Mouse (Mus musculus) lung, adult 2 months (tissue): ENCODE results near the gene Slc39a3.

Experiments used
- CTCF ChIP-seq: fragments of 200-500 bp; IDR thresholded peaks from 2 replicates; pipeline ENCODE4 v1.5.1; 2011; ENCODE audit warnings: mild to moderate bottlenecking, low read length, control low read depth; ENCODE audit not compliant: insufficient read depth
- POLR2A ChIP-seq: fragments of 200-500 bp; IDR thresholded peaks from 2 replicates; pipeline ENCODE4 v1.6.1; 2011; ENCODE audit warnings: low read depth, mild to moderate bottlenecking, control low read depth, low read length, borderline replicate concordance; ENCODE audit errors: extremely low read depth

- TF ChIP-seq CTCF (no peak), POLR2A (no peak)
These were observed 9.9 kb downstream of the Slc39a3 start for GRCm38 (mm10) chr10:81027331-81027730.
